Mouse (Mus musculus) hindbrain, postnatal 0 days (tissue): ENCODE measurements around the gene Pnliprp2. TPM values are rescaled to one million over a fixed set of nuclear protein-coding genes. Genes with fewer than 3 reads are reported as not detected.

ENCODE experiments used
- ATAC-seq: fragments of 200-750 bp; cut with Nextera tagmentation; 2 replicates; pipeline ENCODE4 v1.8.0; 2017; ENCODE audit warnings: mild to moderate bottlenecking, moderate TSS enrichment, moderate library complexity
- DNase-seq: peaks from one replicate; pipeline ENCODE4 v3.0.0-alpha.2; 2015; ENCODE audit warnings: low spot score
- H3K27ac ChIP-seq: fragments of 300-500 bp; sonication (generic); 2 replicates; pipeline ENCODE4 v1.5.1; 2014; ENCODE audit warnings: mild to moderate bottlenecking
- H3K27me3 ChIP-seq: fragments of 300-500 bp; sonication (generic); 2 replicates; pipeline ENCODE4 v1.6.1; 2014; ENCODE audit warnings: low read length, mixed read lengths; ENCODE audit not compliant: insufficient read depth
- H3K36me3 ChIP-seq: fragments of 300-500 bp; sonication (generic); 2 replicates; pipeline ENCODE4 v1.6.1; 2014; ENCODE audit warnings: low read length, mixed read lengths; ENCODE audit not compliant: insufficient read depth
- H3K4me1 ChIP-seq: fragments of 300-500 bp; sonication (generic); 2 replicates; pipeline ENCODE4 v1.6.1; 2014; ENCODE audit warnings: antibody characterized with exemption, low read length, mixed read lengths; ENCODE audit not compliant: insufficient read depth
- H3K4me2 ChIP-seq: fragments of 300-500 bp; sonication (generic); 2 replicates; pipeline ENCODE4 v1.6.1; 2014; ENCODE audit warnings: low read depth, mild to moderate bottlenecking, low read length, moderate library complexity, mixed read lengths
- H3K4me3 ChIP-seq: fragments of 300-500 bp; sonication (generic); 2 replicates; pipeline ENCODE4 v1.5.1; 2014; ENCODE audit warnings: low read length
- H3K9ac ChIP-seq: fragments of 300-500 bp; sonication (generic); replicated peaks from 2 replicates; pipeline ENCODE4 v1.6.1; 2014; ENCODE audit warnings: mild to moderate bottlenecking, low read length, moderate library complexity, mixed read lengths
- H3K9me3 ChIP-seq: fragments of 300-500 bp; sonication (generic); 2 replicates; pipeline ENCODE4 v1.6.1; 2016; ENCODE audit warnings: low read length, mixed read lengths
- CTCF ChIP-seq: IDR thresholded peaks from 2 replicates; pipeline ENCODE4 v1.5.1; 2016; ENCODE audit warnings: antibody characterized with exemption, control low read depth, low read depth
- WGBS: fragments of 180-500 bp; shearing (Covaris S2); extraction: QIAGEN DNeasy Blood & Tissue Kit; methylation state at CpG from one replicate; pipeline ENCODE4 v1.1.7; 2014; 5-methylcytosine and 5-hydroxymethylcytosine counted together
- polyA plus RNA-seq: library from polyadenylated mRNA; unstranded; fragments of >200 nt; fragmentation: Nextera tagmentation; extraction: Ambion mirVana; gene quantifications from 2 replicates; pipeline ENCODE4 v1.2.1, GENCODE M21; 2015
- total RNA-seq: library from RNA; depleted of rRNA; stranded (reverse); fragments of >200 nt; gene quantifications from 2 replicates; pipeline ENCODE4 v1.2.3, GENCODE M21; 2014

The Pnliprp2 gene
- total and polyA plus RNA-seq, 2 experiments from 2014 or later, result not detected

- Histone ChIP-seq H3K36me3 (no peaks in the 10 kb centered on the region), H3K9ac (no peak overlapping the region), H3K4me2 (no peak overlapping the region), H3K4me1 (no peaks in the 10 kb centered on the region), H3K9me3 (no peaks in the 10 kb centered on the region), H3K27ac (no peak overlapping the region), H3K4me3 (no peak overlapping the region), H3K27me3 (no peaks in the 10 kb centered on the region)
- ATAC-seq (no peak), DNase-seq (no peak)
- 74% methylated on average over 13 of the region's 13 CpGs for WGBS
- no peak for TF ChIP-seq CTCF
These were observed 55.8 kb downstream of the Pnliprp2 start for GRCm38 (mm10) chr19:58815179-58815922.

- H3K9me3 ChIP-seq, result no peaks in the 10 kb centered on the region
- ATAC-seq, result no peak
- H3K4me2 ChIP-seq, result no peak overlapping the region
- H3K36me3 ChIP-seq, result no peaks in the 10 kb centered on the region
- DNase-seq, result no peak
- H3K27me3 ChIP-seq, result no peaks in the 10 kb centered on the region
- no peak overlapping the region for H3K4me3 ChIP-seq
- TF ChIP-seq CTCF, result no peak
- no peak overlapping the region for H3K9ac ChIP-seq
- H3K4me1 ChIP-seq, result no peaks in the 10 kb centered on the region
- H3K27ac ChIP-seq, result no peak overlapping the region
- 73% methylated on average over 17 of the region's 17 CpGs for whole genome bisulfite sequencing
These were observed 57.0 kb downstream of the Pnliprp2 start for GRCm38 (mm10) chr19:58816453-58817041.

DNA sequence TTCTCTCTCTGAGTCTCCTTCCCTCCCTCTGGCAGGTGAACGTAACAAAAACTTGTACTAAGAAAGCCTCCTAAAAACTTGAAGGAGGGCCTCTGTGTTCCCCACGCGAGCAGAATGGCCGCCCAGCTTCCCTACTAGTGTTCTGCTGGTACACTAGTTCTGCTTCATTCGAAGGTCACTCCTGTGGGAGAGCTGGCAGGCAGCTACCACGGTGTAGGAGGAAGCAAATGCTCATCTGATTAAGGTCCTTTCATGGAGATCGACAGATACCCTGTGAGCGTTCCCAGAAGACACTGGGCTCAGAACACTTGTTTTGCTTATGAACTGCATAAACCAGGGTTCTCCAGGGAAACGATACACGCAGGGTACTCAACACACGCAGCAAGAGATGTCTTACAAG is 57.9 kb downstream of the Pnliprp2 start:
- Histone ChIP-seq H3K9ac (no peak overlapping the region), H3K27ac (no peak overlapping the region), H3K36me3 (no peaks in the 10 kb centered on the region), H3K4me1 (no peaks in the 10 kb centered on the region), H3K4me3 (no peak overlapping the region), H3K4me2 (no peak overlapping the region), H3K27me3 (no peaks in the 10 kb centered on the region), H3K9me3 (no peaks in the 10 kb centered on the region)
- ATAC-seq, result no peak
- TF ChIP-seq CTCF, result no peak
- DNase-seq, result no peak
- WGBS, result 77% methylated on average over 11 of the region's 11 CpGs

DNA sequence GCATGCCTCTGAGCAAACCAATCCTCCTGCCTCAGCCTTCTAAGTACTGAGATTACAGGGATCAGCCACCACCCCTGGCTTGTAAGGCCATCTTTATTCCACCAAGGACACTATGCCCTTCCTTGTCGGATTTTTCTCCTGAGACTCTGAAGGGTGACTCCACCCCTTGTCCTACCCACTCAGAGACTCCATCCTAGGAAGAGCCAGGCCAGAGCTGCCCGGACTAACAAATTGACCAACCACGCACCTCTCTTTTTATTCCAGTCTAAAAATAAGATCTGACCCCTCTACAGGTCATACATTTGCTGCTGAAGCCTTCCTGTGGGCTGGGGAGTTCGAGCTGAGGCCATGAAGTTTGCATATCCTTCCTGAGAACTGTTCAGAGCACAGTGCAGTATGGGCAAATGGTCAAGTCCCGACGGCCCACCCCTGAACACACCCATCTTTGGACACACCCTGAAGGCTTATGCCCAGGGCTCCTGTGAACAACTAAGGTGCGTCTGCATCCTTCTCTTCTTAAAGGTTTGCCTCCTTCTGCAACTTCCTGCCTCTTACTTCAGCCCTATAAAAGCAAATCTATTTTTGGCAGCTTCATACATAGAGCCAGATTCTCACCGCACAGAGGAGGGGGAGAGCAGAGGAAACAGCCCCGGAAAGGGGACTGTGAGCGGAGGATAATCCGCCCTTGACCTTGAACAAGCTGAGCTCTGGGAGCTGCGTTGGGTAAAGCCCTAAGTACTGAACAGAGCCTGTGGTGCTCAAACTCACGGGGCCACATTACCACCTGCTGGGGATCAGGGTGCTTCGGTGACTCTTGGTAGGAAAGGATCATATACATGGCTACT is 59.3 kb downstream of the Pnliprp2 start:
- Histone ChIP-seq H3K4me2 (no peak overlapping the region), H3K27me3 (no peaks in the 10 kb centered on the region), H3K9ac (no peak overlapping the region), H3K36me3 (no peaks in the 10 kb centered on the region), H3K4me1 (no peaks in the 10 kb centered on the region), H3K9me3 (no peaks in the 10 kb centered on the region), H3K27ac (no peak overlapping the region), H3K4me3 (no peak overlapping the region)
- no peak for TF ChIP-seq CTCF
- no peak for DNase-seq
- no peak for ATAC-seq
- WGBS, result 79% methylated on average over 14 of the region's 14 CpGs

DNA sequence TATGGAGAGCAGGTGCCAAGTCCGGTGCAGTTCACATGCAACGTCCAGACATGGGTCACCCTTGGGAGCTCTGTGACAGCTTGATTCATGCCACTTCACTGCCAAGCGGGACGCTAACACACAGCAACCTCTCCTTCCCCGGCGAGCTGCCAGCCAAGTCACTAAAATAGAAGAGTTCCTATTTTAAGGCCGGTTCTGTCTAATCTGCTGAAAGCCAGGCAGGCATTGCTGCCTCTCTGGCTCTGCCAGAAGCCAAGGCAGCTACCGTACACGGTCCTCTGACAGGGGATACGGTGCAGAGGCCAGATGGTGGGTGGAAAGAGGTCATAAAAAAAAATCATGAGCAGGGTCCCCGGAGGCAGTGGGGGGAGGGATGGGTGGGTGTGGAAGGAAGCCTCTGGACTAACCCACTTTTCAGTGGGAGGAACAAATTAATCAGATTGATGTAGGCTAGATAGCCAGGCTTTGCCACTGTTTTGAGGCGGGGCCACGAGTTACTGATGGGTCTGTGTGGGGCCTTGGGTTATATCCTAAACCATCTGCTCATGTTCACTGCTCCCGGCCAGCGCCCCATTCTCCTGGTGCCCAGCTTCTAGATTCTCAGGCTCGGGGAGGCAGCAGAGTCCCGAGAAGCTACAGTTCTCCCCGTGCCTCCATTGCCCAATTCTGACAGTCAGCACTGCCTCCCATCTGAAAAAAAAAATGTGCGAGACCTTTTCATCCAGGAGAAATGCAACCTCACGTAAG is 63.1 kb downstream of the Pnliprp2 start:
- no peaks in the 10 kb centered on the region for H3K4me1 ChIP-seq
- no peak for TF ChIP-seq CTCF
- no peak overlapping the region for H3K27ac ChIP-seq
- H3K4me2 ChIP-seq, result no peak overlapping the region
- WGBS, result 42% methylated on average over 20 of the region's 20 CpGs
- no peaks in the 10 kb centered on the region for H3K9me3 ChIP-seq
- H3K36me3 ChIP-seq, result no peaks in the 10 kb centered on the region
- DNase-seq (peak; percentile 65), ATAC-seq (peak; percentile 61)
- no peak overlapping the region for H3K4me3 ChIP-seq
- H3K9ac ChIP-seq, result no peak overlapping the region
- no peaks in the 10 kb centered on the region for H3K27me3 ChIP-seq

GRCm38 (mm10) chr19:58823301-58823700 is 63.8 kb downstream of the Pnliprp2 start:
- no peak overlapping the region for H3K9ac ChIP-seq
- H3K27ac ChIP-seq, result no peak overlapping the region
- H3K27me3 ChIP-seq, result no peaks in the 10 kb centered on the region
- H3K4me1 ChIP-seq, result no peaks in the 10 kb centered on the region
- TF ChIP-seq CTCF, result no peak
- ATAC-seq (no peak), DNase-seq (no peak)
- no peaks in the 10 kb centered on the region for H3K36me3 ChIP-seq
- WGBS, result 83% methylated on average over 3 of the region's 3 CpGs
- H3K4me3 ChIP-seq, result no peak overlapping the region
- no peaks in the 10 kb centered on the region for H3K9me3 ChIP-seq
- no peak overlapping the region for H3K4me2 ChIP-seq
